Mouse (Mus musculus) ovary, postnatal 14 days (tissue): ENCODE data around the gene Cdc123.

Experiments
- DNase-seq: peaks from one replicate; pipeline ENCODE4 v3.0.0; 2022; ENCODE audit warnings: low spot score

Cdc123 gene

DNA sequence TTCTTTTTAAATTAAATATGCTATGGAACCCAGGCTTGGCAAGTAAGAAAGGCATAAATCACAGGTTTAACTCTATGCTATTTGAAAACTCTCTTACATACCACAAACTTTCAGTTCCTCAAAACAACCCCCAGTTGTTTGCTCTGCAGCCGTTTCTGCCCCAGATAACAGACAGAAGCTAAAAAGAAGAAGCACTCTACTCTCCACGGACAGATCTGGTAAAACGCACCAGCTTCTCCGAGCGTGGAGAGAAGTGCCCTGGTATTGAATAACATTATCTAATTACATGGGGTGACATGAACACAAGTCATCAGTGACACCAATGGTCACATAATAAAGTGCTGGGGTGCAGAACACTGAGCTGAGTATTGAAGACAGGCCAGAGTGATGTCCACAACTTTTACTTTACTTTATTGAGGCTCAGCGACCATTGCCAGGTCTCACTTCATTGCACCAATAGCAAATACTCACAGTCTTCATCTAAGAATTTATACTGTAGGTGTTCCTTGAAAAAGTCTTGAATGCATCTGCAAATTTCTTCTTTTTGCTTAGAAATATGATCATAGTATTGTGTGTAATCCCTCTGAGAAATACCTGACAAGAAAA is 40.4 kb downstream of the Cdc123 start:
- DNase-seq = no peak

DNA sequence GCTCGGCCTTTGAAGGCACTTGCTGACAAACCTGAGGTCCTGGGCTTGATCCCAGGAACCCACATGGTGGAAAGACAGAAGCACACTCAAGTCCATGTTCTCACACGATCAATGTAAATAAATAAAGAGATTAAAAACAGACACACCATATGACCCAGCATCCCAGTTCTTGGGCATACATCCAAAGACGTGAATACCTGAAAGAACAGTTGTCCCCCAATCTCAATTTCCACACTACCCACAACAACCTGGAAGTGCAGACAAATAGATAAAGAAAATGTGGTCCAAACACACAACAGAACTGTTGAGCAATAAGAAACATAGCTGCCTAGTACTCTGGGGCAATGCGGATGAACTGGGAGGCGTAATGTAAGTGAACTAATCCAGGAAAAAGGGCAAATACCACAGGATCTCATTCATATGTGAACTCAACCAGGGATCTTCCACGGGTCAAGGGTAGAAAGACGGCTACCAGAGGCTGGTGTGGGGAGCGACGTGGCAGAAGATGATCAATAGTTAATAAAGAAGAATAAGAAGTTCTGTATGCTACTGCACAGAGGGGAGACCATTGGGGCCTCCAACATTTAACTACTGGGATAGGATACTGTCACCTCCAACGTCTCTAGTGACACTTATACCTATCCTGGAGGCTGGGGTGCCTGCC is 42.9 kb downstream of the Cdc123 start:
- DNase-seq = no peak

DNA sequence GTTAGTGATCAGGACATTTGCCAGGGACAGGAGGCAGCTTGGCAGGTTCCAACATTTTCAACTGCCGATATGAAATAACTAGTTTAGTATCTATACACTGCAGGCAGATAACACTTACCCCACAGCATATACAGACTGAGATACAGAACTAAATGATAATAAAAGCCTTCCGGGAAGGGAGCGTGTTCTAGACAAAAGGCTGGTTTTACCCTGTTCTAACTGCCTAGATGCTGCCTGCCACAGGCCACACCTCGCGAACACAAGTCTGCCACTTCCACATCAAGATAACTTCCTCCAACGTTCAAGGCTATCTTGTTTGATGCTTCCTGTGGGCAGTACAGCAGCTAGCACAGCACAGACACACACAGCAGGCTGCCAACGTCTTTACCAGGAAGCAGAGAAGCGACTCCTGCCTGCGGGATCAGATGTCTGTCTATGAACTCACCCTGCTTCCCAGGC is 43.8 kb downstream of the Cdc123 start:
- no peak for DNase-seq

GRCm38 (mm10) chr2:5797816-5798672 is 46.9 kb downstream of the Cdc123 start:
- no peak for DNase-seq

DNA sequence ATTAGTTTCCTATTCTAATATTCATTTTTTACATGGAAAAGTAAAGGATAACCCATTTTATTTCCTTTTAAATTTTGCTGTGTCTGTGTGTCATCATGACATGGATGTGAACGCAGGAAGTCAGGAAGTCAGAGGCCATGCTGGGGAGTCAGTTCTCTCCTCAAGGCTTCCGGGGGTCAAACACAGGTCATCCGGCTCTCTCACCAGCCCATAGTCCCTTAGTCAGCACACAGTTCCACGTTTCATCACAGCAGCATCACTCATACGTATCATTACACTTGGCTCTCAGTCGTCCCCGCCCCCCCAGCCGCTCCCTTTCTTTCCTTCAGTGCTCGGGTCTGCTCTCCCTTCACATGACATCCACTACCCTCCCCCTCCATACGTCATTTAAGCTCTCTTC is 51.2 kb downstream of the Cdc123 start:
- no peak for DNase-seq

DNA sequence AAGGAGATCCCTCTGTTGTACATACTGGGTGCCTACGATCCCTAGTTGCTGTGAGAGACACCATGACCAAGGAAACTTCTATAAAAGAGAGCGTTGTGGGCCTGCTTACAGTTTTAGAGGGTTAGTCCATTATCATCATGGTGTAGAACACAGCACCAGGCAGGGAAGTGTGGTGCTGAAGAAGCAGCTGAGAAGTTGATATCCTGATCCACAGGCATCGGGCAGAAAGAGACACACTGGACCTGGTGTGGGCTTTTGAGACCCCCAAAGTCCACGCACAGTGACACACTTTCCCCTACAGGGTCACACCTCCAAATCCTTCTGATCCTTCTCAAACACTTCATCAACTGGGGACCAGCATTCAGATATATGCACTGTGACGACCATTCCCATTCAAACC is 52.9 kb downstream of the Cdc123 start:
- no peak for DNase-seq

GRCm38 (mm10) chr2:5789625-5790160 is 55.3 kb downstream of the Cdc123 start:
- DNase-seq = no peak

GRCm38 (mm10) chr2:5787391-5787790 is 57.6 kb downstream of the Cdc123 start:
- no peak for DNase-seq

GRCm38 (mm10) chr2:5772464-5772863 is 72.5 kb downstream of the Cdc123 start:
- no peak for DNase-seq

DNA sequence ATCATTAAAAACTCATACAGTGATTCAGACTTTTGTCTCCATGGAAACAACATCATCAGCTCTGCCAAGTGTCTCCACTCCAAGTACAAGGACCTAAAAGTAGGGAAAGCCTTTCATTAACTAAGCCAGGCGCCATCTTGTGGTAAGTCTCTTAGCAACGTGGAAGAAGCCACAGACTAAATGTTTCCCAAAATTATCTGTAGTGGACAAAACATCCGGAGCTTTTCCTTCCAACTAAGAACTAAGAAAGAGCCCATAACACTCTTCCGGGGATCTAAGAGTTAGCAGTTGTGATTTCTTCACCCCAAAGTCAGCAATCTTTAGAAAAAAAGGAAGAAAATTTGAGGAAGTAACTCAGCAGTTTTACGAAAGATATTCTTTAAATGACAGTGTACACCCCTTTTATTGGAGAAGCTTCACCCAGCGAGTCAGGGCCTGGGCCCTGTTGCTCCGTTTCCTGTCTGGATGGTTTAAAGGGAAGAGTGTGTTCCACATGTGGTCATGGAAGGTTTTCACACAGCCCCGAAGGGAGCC is 74.2 kb downstream of the Cdc123 start:
- no peak for DNase-seq

GRCm38 (mm10) chr2:5769630-5770029 is 75.3 kb downstream of the Cdc123 start:
- DNase-seq = no peak

- no peak for DNase-seq
These were observed 76.0 kb downstream of the Cdc123 start for GRCm38 (mm10) chr2:5768946-5769345.

DNA sequence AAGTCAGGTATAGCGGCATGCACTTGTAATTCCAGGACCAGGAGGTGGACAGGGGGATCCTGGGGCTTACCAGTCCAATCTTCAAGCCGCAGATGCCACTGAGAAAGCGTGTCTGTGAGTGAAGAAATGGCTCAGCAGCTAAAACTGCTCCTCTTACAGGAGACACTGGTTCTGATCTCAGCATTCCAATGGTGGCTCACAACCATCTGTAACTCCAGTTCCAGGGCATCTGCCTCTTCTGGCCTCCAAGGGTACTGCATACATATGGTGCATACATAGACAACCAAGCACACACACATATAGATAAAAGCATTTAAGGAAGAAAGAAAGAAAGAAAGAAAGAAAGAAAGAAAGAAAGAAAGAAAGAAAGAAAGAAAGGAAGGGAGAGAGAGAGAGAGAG is 82.9 kb downstream of the Cdc123 start:
- DNase-seq = no peak

- no peak for DNase-seq
These were observed 84.4 kb downstream of the Cdc123 start for GRCm38 (mm10) chr2:5760479-5761008.

DNA sequence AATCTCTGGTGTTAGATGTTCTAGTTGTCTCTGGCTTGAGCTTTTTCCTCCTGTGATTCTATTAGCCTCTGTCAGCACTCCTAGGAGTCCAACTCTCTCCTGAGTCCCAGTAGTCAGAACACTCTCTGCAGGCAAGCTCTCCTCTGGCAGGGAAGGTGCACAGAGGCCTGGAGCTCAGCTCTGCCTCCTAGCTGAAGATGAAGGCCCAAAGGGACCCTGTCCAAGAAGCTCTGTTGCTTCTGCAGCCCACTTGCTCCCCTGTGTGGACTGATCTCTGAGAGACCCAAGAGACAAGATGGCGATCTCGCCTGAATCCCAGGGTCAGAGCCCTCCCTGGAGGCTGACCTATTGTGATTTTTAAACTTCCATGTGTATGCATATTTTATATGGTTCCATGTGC is 86.4 kb downstream of the Cdc123 start:
- DNase-seq = no peak

DNA sequence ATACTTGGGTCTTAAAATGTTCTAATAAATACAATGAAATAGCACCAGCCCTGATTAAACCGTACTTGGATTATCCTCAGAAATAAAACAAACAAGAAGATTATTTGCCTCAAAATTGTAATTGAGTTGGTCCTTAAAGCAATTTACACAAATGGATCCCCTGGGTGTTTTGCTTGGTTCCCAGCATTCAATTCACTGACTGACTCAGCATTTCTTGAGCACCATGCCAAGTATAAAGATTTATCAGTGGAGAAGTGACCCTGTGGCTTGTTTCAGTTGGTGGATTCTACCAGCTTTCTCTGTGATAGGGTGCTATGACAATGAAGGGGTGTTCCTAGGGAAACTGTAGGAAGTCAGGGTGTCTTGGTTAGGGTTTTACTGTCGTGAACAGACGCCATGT is 94.1 kb downstream of the Cdc123 start:
- no peak for DNase-seq

GRCm38 (mm10) chr2:5749210-5749609 is 95.8 kb downstream of the Cdc123 start:
- DNase-seq = no peak

DNA sequence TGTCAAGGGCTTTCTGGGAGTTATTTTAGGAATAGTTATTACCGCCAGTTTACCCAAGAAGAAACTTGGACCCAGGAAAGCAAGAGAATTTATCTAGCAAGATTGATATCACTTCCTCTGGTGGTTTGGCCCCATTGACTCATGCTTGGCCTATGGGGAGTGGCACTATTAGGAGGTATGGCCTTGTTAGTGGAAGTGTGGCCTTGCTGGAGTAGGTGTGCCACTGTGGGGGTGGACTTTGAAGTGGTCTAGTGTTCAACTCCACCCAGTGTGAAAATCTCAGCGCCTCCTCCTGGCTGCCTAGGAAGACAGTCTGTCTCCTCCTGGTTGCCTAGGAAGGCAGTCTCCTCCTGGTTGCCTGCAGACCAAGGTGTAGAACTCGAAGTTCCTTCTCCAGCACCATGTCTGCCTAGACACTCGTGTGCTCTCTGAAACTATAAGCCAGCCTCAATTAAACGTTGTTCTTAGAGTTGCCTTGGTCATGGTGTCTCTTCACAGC is 97.4 kb downstream of the Cdc123 start:
- DNase-seq = no peak

DNA sequence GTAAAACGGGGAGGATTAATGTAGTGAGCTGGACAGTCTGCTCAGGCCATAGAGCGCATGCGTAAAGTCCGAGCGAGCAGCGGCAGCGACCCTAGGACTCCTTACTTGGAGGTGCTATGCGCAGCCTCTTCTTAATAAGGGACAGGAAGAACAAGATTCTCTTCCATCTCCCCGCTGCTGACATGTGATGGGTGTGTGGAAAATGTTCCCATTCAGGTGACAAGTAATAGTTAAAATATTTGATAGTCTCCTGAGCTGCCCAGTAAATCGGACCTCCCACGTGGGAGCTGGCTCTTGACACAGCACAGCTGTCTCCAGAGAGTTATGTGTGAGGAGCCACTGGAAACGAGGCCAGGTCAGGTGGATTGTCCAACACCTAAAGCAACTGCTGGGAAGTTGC is 98.4 kb downstream of the Cdc123 start:
- no peak for DNase-seq
